Mouse (Mus musculus) stomach, adult 2 months (tissue): ENCODE measurements around the gene Olfr623. TPM values are rescaled to one million over a fixed set of nuclear protein-coding genes. Genes with fewer than 3 reads are reported as not detected.

Source experiments
- polyA plus RNA-seq: library from polyadenylated mRNA; depleted of rRNA; stranded (reverse); fragments of >200 nt; gene quantifications from 2 replicates; pipeline ENCODE4 v1.2.3, GENCODE M21; 2012; rRNA removed

The Olfr623 gene
- not detected in 2 replicates for polyA plus RNA-seq

GRCm38 (mm10) chr7:103663598-103663997, at the start of gene Olfr623:
Gene Olfr623 (minus strand): TSS chr7:103663698.

GRCm38 (mm10) chr7:103682420-103682819, 18.9 kb upstream of the Olfr623 start, which contains the start of gene Olfr625-ps1:
Gene Olfr625-ps1 (plus strand): TSS chr7:103682720.

DNA sequence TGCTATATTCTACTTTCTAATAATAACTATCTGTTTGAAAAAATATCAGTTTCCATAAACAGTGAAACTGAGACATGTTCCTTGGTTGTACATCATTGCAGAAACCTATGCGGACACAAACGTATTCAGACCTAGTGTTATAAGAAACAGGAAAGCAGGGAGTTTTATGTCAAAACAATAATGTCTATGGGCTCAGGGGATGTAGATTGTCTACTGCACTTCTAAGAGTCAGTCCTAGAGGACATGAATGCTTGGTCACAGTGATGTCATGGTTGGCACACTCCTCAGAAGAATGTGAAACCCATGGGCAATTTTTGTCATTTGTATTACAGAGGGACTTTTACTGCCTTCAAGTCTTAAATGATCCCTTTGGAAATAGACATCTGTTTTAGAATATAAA, 7.6 kb upstream of the Olfr623 start, which contains the start of gene Olfr624:
Gene Olfr624 (minus strand): TSS at position 101 of the 400 bp plus-strand sequence.

DNA sequence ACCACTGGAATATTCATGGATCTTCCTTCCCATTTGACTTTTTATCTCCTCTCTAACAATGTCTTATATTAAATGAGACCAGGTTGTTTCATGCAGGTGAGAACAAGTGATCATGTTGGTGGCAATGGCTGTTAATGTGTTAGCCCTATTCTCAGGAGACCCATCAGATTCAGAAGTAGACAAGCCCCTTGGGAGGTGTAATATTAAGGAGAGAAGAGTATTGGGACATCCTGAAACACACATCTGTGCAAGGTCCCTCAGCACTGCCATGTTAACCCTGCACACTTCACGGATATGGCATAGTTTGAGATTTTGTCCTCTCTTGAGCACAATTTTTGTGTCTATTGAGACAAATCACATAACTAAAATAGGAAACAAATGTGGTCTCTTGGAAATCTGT, 20.9 kb downstream of the Olfr623 start, which contains the start of gene Olfr622:
Gene Olfr622 (minus strand): TSS at position 101 of the 400 bp plus-strand sequence.

DNA sequence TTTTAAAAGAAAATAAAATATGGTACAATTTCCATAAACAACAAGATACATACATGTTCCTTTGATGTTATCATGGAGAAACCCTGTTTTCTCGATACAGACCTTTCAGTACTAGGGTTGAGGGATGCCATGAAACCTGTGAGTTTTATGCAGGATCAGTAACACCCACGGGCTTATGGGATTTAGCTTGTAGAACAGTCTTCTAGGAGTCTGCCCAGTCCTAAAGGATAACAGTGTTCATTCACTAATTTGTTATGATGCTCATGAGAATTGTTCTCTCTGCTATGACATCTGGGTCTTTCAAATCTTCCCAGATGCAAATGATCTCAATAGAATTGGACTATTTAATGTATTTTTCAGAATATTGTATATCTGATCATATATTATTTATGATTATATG, 51.1 kb downstream of the Olfr623 start, which contains the start of gene Olfr620:
Gene Olfr620 (minus strand): TSS at position 101 of the 400 bp plus-strand sequence.

Other genes starting within 250 kb of the Olfr623 start
- gene Usp17lc, start 248.6 kb downstream of the Olfr623 start, polyA plus RNA-seq = not detected in 2 replicates
- not detected in 2 replicates for gene Olfr605, start 218.3 kb downstream of the Olfr623 start, polyA plus RNA-seq
- gene Olfr606, start 214.7 kb downstream of the Olfr623 start, polyA plus RNA-seq = not detected in 2 replicates
- not detected in 2 replicates for gene Olfr607, start 199.5 kb downstream of the Olfr623 start, polyA plus RNA-seq
- not detected in 2 replicates for gene Olfr608, start 193.8 kb downstream of the Olfr623 start, polyA plus RNA-seq
- gene Olfr609, start 165.6 kb downstream of the Olfr623 start, polyA plus RNA-seq = not detected in 2 replicates
- not detected in 2 replicates for gene Olfr610, start 151.6 kb downstream of the Olfr623 start, polyA plus RNA-seq
- gene Olfr611, start 142.9 kb downstream of the Olfr623 start, polyA plus RNA-seq = not detected in 2 replicates
- gene Olfr612, start 121.0 kb downstream of the Olfr623 start, polyA plus RNA-seq = not detected in 2 replicates
- gene Olfr613, start 115.6 kb downstream of the Olfr623 start, polyA plus RNA-seq = not detected in 2 replicates
- gene Olfr615, start 107.6 kb downstream of the Olfr623 start, polyA plus RNA-seq = not detected in 2 replicates
- not detected in 2 replicates for gene Olfr616, start 94.6 kb downstream of the Olfr623 start, polyA plus RNA-seq
- gene Olfr617, start 90.6 kb downstream of the Olfr623 start, polyA plus RNA-seq = not detected in 2 replicates
- gene Olfr618, start 73.6 kb downstream of the Olfr623 start, polyA plus RNA-seq = not detected in 2 replicates
- gene Olfr619, start 63.1 kb downstream of the Olfr623 start, polyA plus RNA-seq = not detected in 2 replicates
- not detected in 2 replicates for gene Olfr620, start 51.2 kb downstream of the Olfr623 start, polyA plus RNA-seq
- gene Olfr622, start 21.0 kb downstream of the Olfr623 start, polyA plus RNA-seq = not detected in 2 replicates
- not detected in 2 replicates for gene Olfr624, start 7.5 kb upstream of the Olfr623 start, polyA plus RNA-seq
- gene Olfr625-ps1, start 19.0 kb upstream of the Olfr623 start, polyA plus RNA-seq = not detected in 2 replicates
- not detected in 2 replicates for gene Olfr243, start 51.0 kb upstream of the Olfr623 start, polyA plus RNA-seq
- not detected in 2 replicates for gene Olfr628, start 66.7 kb upstream of the Olfr623 start, polyA plus RNA-seq
- gene Olfr629, start 81.2 kb upstream of the Olfr623 start, polyA plus RNA-seq = not detected in 2 replicates
- not detected in 2 replicates for gene Olfr630, start 93.6 kb upstream of the Olfr623 start, polyA plus RNA-seq
- gene Olfr69, start 107.9 kb upstream of the Olfr623 start, polyA plus RNA-seq = not detected in 2 replicates
- gene Olfr68, start 116.0 kb upstream of the Olfr623 start, polyA plus RNA-seq = not detected in 2 replicates
- not detected in 2 replicates for gene Olfr67, start 128.1 kb upstream of the Olfr623 start, polyA plus RNA-seq
- 4.5 and 10.0 TPM in 2 replicates for gene Hbb-bt, start 150.3 kb upstream of the Olfr623 start, polyA plus RNA-seq
- 47.8 and 134 TPM in 2 replicates for gene Hbb-bs, start 164.4 kb upstream of the Olfr623 start, polyA plus RNA-seq
- gene Hbb-bh2, start 176.8 kb upstream of the Olfr623 start, polyA plus RNA-seq = not detected in 2 replicates
- gene Hbb-bh1, start 179.5 kb upstream of the Olfr623 start, polyA plus RNA-seq = not detected in 2 replicates
- not detected in 2 replicates for gene Hbb-y, start 189.5 kb upstream of the Olfr623 start, polyA plus RNA-seq
- gene Olfr66, start 222.6 kb upstream of the Olfr623 start, polyA plus RNA-seq = not detected in 2 replicates
- not detected in 2 replicates for gene Olfr64, start 230.8 kb upstream of the Olfr623 start, polyA plus RNA-seq
- not detected in 2 replicates for gene Olfr65, start 239.8 kb upstream of the Olfr623 start, polyA plus RNA-seq